Mouse (Mus musculus) c-Kit-positive CD71-positive TER-119-negative erythroid progenitor cells, embryonic 14.5 days (primary cell): ENCODE measurements around the gene Epb41.

Experiments used
- DNase-seq: peaks from one replicate; pipeline ENCODE4 v3.0.0-alpha.2; 2013; ENCODE audit warnings: low read depth

Gene Epb41

DNA sequence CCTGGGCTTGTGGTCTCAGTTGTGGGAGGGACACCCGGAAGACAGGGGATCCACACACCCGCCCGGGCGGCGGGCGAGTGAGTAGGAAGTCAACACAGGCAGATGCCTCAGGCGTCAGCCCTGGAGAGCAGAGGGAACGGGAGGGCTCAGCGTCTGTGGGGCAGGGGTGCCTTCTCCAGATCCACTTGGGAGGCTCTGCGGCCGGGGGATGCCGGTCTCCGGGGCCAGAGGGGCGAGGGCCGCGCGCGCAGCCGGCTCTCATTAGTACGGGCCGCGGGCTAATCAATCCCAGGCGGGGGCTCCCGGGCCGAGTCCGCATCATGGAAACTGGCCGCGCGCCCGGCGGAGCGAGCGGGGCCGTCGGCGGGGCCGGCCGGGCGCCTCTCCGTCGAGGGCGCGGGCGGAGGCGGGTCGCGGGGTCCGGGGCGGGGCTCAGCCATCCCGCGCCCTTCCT lies 155.0 kb downstream of the Epb41 start:
- no peak for DNase-seq

DNA sequence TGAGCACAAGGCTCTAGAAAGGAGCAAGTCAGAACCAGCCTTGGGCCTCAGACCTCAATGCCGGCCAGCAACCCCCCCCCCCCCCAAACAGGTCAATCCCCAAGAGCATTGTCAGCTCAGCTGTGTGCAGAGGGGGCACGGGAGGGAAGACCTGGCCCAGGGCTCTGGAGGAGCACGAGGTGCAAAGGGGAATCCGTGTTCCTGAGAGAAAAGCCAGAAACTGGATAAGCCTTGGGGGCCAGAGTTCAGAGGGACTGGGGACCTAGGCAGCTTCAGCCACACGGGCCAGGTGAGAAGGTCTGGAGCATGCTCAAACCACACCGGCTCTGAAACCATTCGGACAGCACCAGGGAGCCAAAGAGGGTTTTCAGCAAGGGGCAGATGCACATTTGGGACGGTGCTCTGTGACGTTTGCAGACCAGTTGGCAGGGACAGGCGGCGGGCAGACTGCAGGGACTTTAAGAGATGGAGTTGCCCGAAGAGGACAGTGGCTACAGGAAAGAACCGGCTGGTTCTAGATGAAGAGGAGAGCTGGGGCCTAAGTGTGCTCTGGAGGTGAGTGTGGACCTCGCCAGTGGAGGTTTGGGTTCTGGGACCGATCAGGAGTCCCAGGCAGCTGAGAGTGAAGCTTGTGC lies 155.5 kb downstream of the Epb41 start:
- no peak for DNase-seq

DNA sequence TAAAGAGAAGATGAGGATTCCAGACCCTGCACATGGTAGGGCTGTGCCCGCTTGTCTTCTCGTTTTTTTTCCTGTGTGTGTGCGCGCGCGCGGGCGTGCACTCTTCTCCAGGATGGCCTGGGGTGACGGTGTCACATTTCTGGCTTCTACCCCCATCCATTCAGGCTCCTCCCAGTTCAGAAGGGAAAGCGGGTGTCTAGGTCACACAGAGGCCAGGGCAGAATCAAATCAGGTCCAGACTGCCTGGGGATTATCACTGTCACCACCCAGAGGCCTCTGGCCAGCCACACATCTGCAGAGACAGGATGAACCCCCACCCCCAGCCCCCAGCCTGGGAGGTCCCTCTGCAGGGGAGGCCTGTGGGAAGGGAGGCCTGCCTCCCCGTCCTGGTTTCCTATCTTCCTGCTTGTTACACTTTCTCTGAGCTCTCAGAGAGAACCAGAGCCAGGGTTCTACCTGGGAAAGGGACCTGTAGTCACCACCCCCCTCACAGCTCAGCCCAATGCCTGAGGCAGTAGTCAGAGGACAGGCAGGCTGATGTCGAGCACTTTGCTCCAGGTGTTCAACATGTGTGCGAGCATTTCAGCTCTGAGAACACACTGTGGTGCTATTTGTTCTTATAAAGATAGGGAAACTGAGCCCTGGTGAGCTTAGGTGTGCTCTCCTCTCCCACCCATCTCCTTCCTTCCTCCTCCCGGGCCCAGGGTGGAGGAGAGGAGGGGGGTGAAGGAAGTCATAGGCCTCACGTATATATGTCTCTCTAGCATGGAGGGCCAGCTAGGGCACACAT lies 156.2 kb downstream of the Epb41 start:
- no peak for DNase-seq

DNA sequence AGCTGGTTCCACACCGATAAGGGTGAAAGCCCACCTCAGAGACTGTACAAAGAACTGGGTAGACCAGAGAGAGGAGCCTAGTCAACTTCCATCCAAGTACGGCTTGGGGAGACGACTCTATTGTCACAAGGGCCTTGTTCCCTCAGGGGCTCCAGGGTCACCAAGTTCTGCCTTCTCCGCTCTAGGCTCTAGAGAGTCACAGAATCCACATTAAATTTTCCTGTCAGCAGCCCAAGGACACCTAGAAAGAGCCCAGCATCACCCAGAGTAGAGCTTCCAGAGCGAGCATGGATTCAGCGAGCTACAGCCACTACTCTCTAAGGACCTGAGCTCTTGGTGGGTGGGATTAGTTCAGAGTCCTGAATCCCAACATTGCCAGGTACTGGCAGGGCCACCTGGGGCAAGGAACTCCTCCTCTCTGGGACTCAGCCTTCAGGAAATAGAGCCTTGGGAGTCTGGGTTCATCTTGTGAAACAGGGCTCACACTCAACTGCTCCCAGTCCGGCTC lies 157.0 kb downstream of the Epb41 start:
- no peak for DNase-seq

DNA sequence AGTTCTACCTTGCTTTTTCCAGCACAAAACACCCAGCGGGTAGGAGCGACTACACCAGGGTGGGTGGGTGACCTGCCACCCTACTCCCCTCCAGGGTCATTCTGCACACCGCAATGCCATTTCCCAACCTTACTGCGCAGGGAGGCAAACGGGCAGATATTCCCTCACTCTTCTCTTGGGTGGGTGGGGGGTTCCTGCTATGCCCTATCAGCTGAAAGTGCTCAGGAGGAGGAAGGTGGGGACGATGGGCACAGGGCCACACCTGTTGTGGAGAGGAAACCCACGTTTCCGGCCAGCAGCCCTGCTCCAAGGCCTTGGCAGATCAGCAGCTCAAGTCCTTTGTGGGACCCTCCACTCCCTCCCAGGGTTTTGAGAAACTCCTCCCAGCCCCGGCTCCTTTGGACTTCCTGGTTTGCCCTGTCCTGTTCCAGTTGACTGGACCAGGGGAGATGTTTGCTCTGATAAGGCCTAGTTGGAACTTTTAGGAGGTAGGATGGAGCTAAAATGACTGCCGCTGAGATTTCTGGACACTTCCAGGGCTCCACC lies 158.0 kb downstream of the Epb41 start:
- DNase-seq: no peak

DNA sequence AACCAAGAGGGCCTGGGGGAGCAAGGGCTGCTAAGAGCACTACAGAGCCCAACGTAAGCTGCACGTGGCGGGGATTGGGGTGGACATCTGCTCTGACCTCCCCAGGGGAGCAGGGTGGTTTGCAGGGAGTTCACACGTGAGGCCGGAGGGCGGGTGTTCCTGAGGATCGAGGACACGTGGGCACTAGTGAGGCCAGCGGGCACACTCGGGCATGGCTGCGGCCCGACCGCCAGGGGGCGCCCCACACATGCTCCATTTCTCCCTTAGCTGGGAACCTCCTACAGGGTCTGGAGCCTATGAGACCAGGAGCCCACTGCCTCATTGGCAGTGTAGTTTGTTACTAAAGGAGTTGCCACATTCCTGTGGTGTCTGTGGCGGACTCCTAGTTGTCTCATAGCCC lies 158.7 kb downstream of the Epb41 start:
- peak; percentile 51 for DNase-seq

DNA sequence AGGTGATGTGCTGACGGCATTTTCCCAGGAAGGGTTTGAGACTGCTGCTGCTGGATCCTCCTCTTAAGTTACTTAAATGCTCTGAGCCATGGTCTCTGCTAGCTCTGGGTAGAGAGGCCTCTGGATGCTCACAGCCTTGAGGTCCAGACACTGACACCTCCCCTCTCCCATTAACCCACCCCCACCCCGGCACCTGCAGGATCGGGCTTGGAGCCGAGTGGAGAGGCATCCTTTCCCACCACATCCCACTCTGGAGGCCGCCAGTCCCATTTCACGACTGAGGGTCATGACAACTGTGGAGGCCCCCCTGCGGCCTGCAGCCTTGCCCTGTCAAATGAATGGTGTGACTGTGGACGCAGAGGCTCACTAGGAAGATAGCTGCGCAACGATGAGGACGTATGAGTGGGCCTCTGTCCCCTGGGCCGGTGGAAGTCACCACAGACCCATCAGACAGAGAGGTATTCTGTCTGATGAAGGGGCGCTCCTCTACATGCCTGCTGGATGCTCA lies 159.2 kb downstream of the Epb41 start:
- DNase-seq: no peak

DNA sequence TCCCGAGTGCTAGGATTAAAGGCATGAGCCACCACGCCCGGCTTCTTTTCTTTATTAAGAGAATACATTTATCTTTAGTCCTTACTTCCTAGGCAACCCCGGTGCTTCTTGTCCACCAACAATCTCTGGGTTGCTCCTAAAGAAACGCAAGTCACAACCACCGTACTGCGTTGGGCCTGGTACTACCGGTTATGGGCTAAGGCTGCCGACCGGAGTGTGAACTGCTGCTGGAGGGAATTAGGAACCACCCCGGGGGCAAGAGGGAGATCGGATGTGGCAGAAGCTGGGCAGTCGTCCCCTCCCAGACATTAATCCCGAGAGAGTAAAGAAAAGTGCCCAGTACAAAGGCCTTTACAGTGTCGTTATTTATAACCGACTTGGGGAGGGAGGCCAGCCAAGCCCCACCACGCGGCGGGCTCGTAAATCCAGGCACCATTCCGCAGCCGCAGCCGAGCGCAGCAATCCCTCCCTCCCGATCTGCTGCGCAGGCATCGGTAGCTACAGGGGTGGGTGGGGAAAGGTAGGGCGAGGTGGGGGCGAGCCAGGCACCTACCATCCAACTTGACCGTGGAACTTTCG lies 160.1 kb downstream of the Epb41 start:
- DNase-seq: no peak

DNA sequence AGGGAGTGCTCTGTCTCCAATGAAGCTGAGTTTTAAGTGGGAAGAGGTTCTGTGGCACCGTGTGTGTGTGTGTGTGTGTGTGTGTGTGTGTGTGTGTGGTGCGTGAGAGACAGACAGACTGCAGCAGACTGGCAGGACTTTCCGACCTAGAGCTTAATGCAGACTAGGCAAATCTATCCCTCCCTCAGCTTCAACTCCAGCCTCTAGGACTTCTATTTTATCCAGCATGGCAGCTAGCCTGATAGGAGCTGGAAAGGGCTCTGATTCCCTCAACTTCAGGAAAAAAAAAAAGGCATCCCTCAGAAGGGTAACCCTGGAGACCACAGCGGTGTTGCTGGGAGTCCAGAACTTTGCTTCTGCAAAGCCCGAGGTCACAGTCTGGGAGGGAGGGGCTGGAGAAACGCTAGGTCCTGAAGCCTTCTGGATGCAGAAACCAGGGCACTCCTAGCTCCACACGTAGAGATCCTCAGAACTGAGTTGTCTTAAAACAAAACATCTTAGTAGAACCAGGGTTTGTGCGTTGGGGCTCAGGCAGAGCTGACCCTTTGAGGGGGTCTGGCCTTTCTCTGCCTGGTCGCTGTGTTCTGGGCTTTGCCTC lies 161.0 kb downstream of the Epb41 start:
- no peak for DNase-seq

DNA sequence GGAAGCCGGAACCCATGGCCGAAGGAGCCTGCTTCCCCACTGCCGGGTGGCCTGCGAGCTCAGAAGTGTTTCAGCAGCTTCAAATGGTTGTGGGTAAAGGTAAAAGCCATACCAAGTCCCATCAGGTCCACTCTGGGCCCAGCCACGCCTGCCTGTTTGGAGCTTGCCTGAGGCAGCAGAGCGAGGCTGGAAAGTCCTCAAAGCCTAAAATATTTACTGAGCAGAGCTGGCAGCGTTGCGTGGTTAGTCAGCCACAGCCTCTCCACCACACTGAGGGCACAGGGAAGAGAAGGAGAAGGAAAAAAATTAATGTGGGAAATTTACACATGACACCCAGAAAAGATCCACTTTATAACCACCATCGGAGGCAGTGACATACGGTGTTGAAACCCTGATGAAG lies 161.6 kb downstream of the Epb41 start:
- no peak for DNase-seq

DNA sequence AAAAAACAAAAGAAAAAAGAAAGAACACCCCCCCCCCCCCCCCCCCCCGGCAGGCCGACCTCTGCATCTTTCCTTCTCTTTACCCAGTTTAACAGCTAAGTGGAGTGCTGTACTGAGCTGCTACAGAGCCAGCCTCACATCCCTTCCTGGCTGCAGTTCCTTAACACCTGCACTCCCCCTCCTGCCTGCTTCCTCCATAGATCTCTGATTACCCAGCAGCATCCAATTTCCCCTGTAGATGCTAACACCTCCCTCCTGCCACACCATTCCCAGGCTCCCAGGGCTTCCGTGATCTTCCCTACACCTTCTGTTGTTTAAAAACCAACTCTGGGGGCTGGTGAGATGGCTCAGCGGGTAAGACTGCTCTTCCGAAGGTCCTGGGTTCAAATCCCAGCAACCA lies 163.6 kb downstream of the Epb41 start:
- no peak for DNase-seq

DNA sequence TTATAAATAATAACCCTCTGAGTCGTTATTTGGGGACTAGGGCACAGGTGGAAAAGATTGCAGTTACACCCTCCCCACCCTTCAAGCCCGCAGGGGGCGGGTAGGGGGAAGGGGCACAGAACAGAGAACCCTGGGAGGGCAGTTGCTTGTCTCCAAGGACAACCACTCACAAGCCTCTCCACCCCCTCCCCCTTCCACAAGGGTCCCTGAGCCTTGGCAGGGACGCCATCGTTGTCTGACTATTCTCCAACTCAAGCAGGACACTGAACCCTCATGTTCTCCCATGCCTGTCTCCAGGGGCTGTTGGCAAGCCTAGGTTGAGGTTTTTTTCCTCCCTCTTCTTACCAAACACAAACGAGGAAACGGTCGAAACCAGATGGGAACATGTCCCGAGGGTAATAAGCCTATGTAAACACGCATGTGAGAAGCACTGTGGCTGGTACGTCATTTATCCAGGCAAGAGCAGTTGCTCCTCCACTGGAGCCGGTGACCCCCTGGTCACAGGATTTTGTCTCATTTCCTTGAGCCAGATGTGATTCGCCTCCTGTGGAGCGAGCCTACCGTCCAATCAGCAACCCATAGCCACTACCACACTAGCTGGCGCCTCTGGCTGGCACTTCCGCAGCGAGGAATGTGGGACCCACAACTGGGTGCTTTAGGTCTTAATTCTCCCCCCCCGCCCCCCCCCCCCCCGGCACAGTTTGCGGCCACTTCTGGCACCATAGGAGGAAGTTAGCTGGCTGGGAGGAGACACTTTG lies 164.7 kb downstream of the Epb41 start:
- no peak for DNase-seq

DNA sequence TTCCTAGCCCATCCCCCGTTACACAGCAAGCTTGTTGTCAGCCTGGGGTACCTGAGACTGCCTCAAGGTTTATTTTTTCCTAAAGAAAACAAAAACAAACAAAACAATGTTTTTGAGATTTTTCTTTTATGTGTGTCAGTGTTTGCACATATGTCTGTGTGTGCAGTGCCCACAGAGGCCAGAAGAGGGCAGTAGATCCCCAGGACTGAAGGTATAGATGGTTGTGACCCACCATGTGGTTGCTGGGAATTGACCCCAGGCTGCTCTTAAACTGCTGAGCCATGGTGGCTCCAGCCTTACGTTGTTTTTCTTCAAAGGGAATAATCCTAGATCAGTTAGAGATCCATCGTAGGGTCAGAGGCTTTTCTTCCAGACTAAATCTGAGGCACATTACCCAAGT lies 167.2 kb downstream of the Epb41 start:
- no peak for DNase-seq

DNA sequence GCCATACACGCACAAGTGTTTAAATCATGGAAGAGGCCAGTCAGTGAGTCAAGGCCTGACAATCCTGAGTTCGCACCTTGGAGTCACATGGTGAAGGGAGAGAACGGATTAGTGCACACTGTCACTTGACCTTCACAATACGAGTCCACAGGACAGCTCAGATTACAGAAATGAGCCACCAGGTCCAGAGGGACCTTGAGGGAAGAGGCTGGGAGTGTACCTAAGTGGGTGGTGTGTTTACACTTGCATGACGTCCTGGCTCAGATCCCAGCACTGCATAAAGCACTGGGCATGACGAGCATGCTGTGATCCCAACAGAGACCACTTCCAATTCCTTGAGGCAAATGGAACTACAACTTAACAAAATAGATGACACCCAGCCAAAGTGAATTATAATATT lies 168.7 kb downstream of the Epb41 start:
- no peak for DNase-seq

DNA sequence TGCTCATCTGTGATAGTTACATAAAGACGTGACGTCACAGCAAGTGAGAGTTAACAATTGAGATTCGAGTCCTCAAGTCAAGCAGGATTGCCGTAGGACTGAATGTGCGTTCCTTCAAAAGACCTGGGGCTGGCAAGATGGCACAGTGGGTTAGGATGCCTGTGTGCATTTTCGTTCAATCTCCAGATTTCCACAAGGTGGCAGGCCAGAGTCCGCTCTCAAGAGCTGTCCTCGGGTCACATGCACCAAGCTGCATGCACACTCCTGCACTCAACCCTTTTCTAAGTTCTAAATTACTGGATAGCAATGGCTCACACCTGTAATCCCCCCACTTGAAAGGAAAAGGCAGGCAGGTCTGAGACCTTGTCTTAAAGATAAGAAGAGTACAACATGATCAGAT lies 170.6 kb downstream of the Epb41 start:
- no peak for DNase-seq

DNA sequence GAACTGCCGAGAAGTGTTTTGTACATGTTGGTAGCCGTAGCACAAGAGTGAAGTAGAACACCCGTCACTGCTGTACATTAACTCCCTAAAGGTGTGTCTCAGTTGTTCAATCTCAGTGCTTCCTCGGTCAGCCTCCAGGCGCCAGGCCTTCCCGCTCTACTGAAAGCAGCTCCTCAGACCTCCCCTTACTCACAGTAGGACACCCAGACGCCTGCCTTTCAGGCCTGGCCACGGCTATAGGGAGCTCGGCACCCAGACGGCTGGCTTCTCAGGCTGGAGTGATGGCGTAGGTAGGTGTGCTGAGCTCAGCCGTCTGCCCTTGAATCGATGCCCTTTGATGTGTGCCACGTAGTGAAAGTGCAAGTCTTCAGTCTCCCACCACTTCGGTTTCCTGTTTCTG lies 174.0 kb downstream of the Epb41 start:
- DNase-seq: no peak

DNA sequence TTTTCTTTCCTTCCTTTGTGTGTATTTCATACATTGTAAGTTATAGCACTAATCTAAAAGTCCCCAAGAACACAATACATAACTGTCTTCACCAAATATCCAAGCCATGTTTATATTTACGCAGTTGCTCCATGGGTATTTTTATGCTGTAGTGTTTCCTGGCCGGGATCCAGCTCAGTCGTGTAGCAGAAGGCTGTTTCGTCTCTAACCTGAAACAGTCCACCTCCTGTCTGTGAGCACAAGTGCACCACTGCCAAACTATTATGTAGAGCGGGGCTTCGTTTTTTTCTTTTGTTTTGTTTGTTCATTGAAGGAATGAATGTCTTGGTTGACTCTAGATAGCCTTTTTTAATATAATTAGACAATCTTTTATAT lies 176.0 kb downstream of the Epb41 start:
- no peak for DNase-seq

DNA sequence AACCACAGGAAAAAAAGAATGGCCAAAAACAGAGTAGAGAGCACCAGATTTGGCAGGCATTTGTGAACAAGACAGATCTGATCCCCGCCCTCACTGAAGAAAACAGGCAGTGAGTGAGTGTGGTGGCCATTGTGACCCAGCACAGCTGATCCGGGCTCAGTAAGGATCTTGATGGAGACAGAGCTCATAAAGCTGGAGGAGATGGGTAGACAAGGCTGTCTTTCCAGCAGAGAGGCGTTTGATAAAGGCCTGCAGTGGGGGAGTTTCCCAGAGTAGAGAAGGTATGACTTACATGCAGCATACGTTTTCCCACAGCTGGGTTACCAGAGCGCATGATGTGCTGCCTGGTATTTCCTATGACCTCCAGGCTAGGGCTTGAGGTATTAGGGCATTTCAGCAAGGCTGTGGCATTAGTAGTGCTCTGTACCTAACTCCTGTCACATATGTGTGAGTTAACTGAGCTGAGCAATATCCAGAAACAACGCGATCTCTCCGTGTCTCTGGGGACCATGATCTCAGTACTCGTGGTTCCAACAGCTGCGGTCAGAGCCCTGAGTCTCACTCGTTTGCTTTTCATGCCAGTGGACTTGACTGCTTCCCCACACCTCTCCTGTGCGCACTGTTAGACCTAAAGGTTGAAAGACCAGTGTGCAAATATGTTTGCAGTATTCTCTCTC lies 176.5 kb downstream of the Epb41 start:
- DNase-seq: no peak

DNA sequence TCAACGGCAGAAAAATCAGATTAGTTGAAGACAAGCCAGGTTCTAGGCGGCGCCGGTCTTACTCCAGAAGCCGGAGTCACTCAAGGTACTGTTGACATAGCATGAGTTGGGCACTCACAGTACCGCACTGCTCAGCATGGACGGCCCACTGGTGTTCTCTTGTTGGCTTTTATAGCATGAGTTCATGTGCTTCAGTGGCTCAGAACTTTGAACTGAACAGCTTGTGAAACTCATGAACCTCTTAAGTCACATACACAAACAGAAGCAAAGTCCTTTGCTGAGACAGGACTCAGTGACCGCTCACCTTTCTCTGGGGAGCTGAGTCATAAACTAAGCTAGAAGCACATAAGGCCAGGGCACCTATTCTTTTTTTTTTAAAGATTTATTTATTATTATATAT lies 177.3 kb downstream of the Epb41 start:
- DNase-seq: no peak

DNA sequence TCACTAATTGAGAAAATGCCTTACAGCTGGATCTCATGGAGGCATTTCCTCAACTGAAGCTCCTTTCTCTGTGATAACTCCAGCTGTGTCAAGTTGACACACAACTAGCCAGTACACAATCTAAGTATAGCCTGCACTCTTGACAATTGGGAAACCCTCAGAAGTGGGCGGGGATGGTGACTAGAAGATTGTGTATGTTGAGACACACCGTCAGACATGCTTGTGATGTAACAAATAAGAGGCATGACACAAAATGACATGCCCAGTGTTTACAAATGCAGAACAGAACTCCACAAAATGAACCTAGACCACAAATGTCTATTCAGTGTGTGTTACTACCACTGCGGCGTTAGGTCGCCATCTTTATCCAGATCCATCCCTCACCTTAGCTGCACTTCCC lies 178.0 kb downstream of the Epb41 start:
- no peak for DNase-seq

DNA sequence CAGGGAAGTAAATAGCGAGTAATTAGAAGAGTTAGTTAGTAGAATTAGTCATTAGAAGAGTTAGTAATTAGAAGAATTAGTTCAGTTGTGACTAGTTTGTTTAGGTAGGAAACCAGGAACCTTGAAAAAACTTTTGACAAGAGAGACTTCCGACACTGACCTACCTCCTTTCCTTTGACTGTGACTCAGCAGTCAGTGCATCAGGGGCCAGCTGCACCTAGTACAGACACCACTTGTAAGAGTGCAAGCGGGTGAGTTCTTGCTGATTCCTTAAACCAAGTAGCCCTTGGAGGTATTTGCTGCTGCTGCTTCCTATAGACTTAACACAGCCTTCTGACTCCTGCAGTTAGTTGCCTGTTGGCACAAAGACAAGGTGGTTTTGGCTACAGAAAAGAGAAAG lies 184.4 kb downstream of the Epb41 start:
- DNase-seq: no peak
